Mouse (Mus musculus) lung, postnatal 4 days (tissue): ENCODE results near the gene Gm49321.

ENCODE experiments used
- DNase-seq, 2 experiments: peaks; one replicate each; pipeline ENCODE4 v3.0.0; 2021

The Gm49321 gene

GRCm38 (mm10) chr12:74014739-74015270, 77.4 kb downstream of the Gm49321 start:
- DNase-seq, result peak; percentile 34 to 41

GRCm38 (mm10) chr12:74015491-74015890, 78.0 kb downstream of the Gm49321 start:
- DNase-seq, result no peak
